Mouse (Mus musculus) embryonic stem cell, embryonic (primary cell): ENCODE measurements at regions not wholly inside any gene's neighbourhood (a gene's known extent, or its start where the extent isn't known, plus 50 kb on each side); places are given as distances from the start of the nearest gene placed in this dataset.
"Not testable (repeated sequence)": the region's sequence is repeated elsewhere in the genome, so short reads cannot be mapped to it uniquely, and the experiment has no call there.

Experiments
- CTCF ChIA-PET, 4 experiments: fragments of 300-600 bp in 2 of 4; fragments of 350-600 bp in 2 of 4; sonication (Branson Sonifier 250); formaldehyde crosslinking; loops; one replicate each; lab custom pipeline; 2022; ENCODE audit warnings: inconsistent platforms in 2 of 4; lab: Charles Lee
- POLR2A ChIA-PET, 4 experiments: fragments of 300-600 bp in 2 of 4; fragments of 350-600 bp in 2 of 4; sonication (Branson Sonifier 250); formaldehyde crosslinking; loops; one replicate each; lab custom pipeline; 2022; ENCODE audit warnings: antibody characterized with exemption in 4 of 4, inconsistent platforms in 1 of 4; lab: Charles Lee

- CTCF ChIA-PET = no interaction called here
- POLR2A ChIA-PET = no interaction called here
Observed at GRCm38 (mm10) chrX:157107747-157108146, 307.4 kb downstream of the Phex start.

GRCm38 (mm10) chrX:157080025-157080424 lies 335.1 kb downstream of the Phex start:
- ChIA-PET CTCF (no interaction called here), POLR2A (no interaction called here)

- ChIA-PET POLR2A (no interaction called here), CTCF (no interaction called here)
Observed at GRCm38 (mm10) chrX:157079606-157080005, 335.5 kb downstream of the Phex start.

- CTCF ChIA-PET = interaction anchor here in 1 of 4 experiments (0.6 kb wide), 1 partner anchor 559 kb away, joined by 5 read pairs; no protein-coding TSS in a partner anchor
- POLR2A ChIA-PET = not testable (repeated sequence)
Observed at GRCm38 (mm10) chrX:157078061-157078460, 337.1 kb downstream of the Phex start.

- ChIA-PET CTCF (no interaction called here), POLR2A (no interaction called here)
Observed at GRCm38 (mm10) chrX:157076193-157076592, 338.9 kb downstream of the Phex start.

- POLR2A ChIA-PET = interaction anchor here in 1 of 4 experiments (0.6 kb wide), 1 partner anchor 750 kb away, joined by 4 read pairs; no protein-coding TSS in a partner anchor
- CTCF ChIA-PET = no interaction called here
Observed at GRCm38 (mm10) chrX:157051629-157052315, 363.3 kb downstream of the Phex start.

- POLR2A ChIA-PET = no interaction called here
- CTCF ChIA-PET = no interaction called here
Observed at GRCm38 (mm10) chrX:157028913-157029312, 386.2 kb downstream of the Phex start.

- POLR2A ChIA-PET = interaction anchor here in 1 of 4 experiments (0.5 kb wide), 1 partner anchor 288 kb away, joined by 3 read pairs; no protein-coding TSS in a partner anchor
- CTCF ChIA-PET = no interaction called here
Observed at GRCm38 (mm10) chrX:157024343-157024742, 390.8 kb downstream of the Phex start.

- ChIA-PET CTCF (no interaction called here), POLR2A (interaction anchor here in 1 of 4 experiments (0.7 kb wide), 1 partner anchor 100 kb away, joined by 3 read pairs; no protein-coding TSS in a partner anchor)
Observed at GRCm38 (mm10) chrX:157021851-157022250, 393.3 kb downstream of the Phex start.

GRCm38 (mm10) chrX:157020337-157020736 lies 394.8 kb downstream of the Phex start:
- POLR2A ChIA-PET = no interaction called here
- CTCF ChIA-PET = no interaction called here

GRCm38 (mm10) chrX:156989986-156990518 lies 425.1 kb downstream of the Phex start:
- CTCF ChIA-PET = no interaction called here
- POLR2A ChIA-PET = interaction anchor here in 1 of 4 experiments (1.2 kb wide), 1 partner anchor 20 kb away, joined by 3 read pairs; no protein-coding TSS in a partner anchor

GRCm38 (mm10) chrX:156947093-156947492 lies 468.0 kb downstream of the Phex start:
- ChIA-PET POLR2A (no interaction called here), CTCF (interaction anchor here in 1 of 4 experiments (0.6 kb wide), 2 partner anchors 12 to 1548 kb away, joined by 3 to 6 read pairs; no protein-coding TSS in a partner anchor)

GRCm38 (mm10) chrX:156944223-156944622 lies 470.9 kb downstream of the Phex start:
- CTCF ChIA-PET = no interaction called here
- POLR2A ChIA-PET = no interaction called here

GRCm38 (mm10) chrX:156913363-156913762 lies 501.7 kb downstream of the Phex start:
- ChIA-PET CTCF (no interaction called here), POLR2A (no interaction called here)
